Mouse (Mus musculus): Measurements from ENCODE around the gene Uxt.

DNA sequence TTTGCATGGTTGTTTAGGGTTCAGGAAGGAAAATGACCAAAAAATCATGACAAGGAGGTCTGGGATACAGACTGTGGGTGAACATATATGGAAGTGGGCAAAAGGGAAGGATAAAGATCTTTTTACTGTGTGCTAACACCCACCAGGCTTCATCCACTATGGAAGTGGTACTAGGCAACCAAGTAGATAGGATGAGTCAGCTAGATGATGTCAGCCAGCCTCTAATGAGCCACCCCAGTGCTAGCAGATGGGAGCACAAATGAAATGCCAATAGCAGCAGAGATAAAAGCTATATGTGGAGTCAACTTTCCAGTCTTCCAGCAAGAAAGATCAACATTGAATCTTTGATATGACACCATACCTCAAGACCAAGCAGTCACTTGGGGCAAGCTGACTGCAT, 46.7 kb downstream of the Uxt start:
- TF ChIP-seq CTCF (IDR thresholded peaks at IDR 0.05; ENCODE audit: borderline replicate concordance, control insufficient read depth, extremely low read depth, insufficient read depth, low read length, poor library complexity), result no peak
- no peak for TF ChIP-seq POLR2A (IDR thresholded peaks at IDR 0.05; ENCODE audit: control insufficient read depth, extremely low read depth, insufficient read depth, low read length, poor library complexity)

Measured in thymus, adult 2 months (tissue).